13 mouse cellular contexts compared by ENCODE assay signal in the genomic region with DNA sequence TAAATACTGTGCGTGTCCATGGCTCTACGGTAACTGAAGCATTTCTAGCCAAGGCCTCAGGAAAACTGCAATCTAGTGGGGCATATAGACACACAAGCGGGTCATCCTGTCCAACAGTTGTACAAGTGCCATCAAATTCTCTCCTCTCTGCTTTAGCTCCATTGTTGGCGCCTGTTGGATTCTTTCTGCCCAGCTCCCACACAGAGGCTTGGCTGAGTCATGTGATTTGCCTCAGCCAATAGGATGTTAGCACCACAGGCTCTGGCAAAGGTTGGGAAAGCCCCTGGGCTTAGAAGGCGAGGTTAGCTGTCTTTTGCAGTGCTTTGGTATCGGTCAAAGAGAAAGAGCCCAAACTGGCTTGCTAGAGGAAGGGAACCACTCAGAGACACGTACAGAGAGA. TPM values are rescaled to one million over a fixed set of nuclear protein-coding genes. Genes with fewer than 3 reads are reported as not detected.
DNase-seq lines count a peak whose midpoint lies in the region; ATAC-seq and TF ChIP-seq lines count a peak whose summit lies in the region.
"Had no signal": no experiment of that assay in that cellular context is flagged by ENCODE, and none has a peak within 500 bp of the region (broad histone marks: within the 10 kb centered on the region; RNA-seq: fewer than 3 reads in every experiment).

No protein-coding gene starts in this region.

- no peak for TF ChIP-seq CTCF in hindbrain, postnatal 0 days (IDR thresholded peaks at IDR 0.05; ENCODE audit: low read depth)
- TF ChIP-seq CTCF in C2C12 (IDR thresholded peaks at IDR 0.05; ENCODE audit: control insufficient read depth, insufficient read depth, insufficient read length) = no peak

- H3K27me3 ChIP-seq in hindbrain, postnatal 0 days (ENCODE audit: insufficient read depth, low read length) = no peaks in the 10 kb centered on the region
- H3K27me3 ChIP-seq in hindbrain, embryonic 13.5 days = no peaks in the 10 kb centered on the region
- no peaks in the 10 kb centered on the region for H3K27me3 ChIP-seq in C2C12 (ENCODE audit: control insufficient read depth, insufficient read depth, insufficient read length)
- H3K27me3 ChIP-seq: limb, embryonic 13.5 days had no signal

- H3K79me2 ChIP-seq in C2C12 (ENCODE audit: control insufficient read depth, insufficient read depth) = no peaks in the 10 kb centered on the region

- no peaks in the 10 kb centered on the region for H3K79me3 ChIP-seq in C2C12 (ENCODE audit: low read depth)

- WGBS in hindbrain, postnatal 0 days = 69% methylated on average over 7 of the region's 7 CpGs
- 66% methylated on average over 7 of the region's 7 CpGs for WGBS in hindbrain, embryonic 13.5 days

- H3K9ac ChIP-seq in hindbrain, postnatal 0 days (replicated peaks; ENCODE audit: low read length) = no peak overlapping the region
- H3K9ac ChIP-seq in hindbrain, embryonic 13.5 days = no peak overlapping the region
- H3K9ac ChIP-seq: limb, embryonic 13.5 days had no signal

- no peak overlapping the region for H3K4me2 ChIP-seq in hindbrain, postnatal 0 days (ENCODE audit: low read depth, low read length)
- no peak overlapping the region for H3K4me2 ChIP-seq in hindbrain, embryonic 13.5 days
- H3K4me2 ChIP-seq: limb, embryonic 13.5 days had no signal

- DNase-seq in hindbrain, postnatal 0 days (ENCODE audit: low spot score) = peak; percentile 27
- peak; percentile 30 for DNase-seq in 3134 (ENCODE audit: extremely low read depth, insufficient read length, low spot score)
- peak; percentile 70 for DNase-seq in brain, adult 2 months (ENCODE audit: low read depth, low spot score)
- DNase-seq in kidney, adult 9 months = no peak
- no peak for DNase-seq in c-Kit-positive CD71-positive TER-119-positive erythroid progenitor cells, embryonic 14.5 days (ENCODE audit: low spot score)
- DNase-seq in kidney, adult 18-20 months = no peak
- DNase-seq: kidney, postnatal 25 days; thymus, postnatal 25 days had no signal

- no peak overlapping the region for H3K4me3 ChIP-seq in hindbrain, postnatal 0 days (ENCODE audit: low read length)
- no peak overlapping the region for H3K4me3 ChIP-seq in hindbrain, embryonic 13.5 days
- H3K4me3 ChIP-seq in C2C12 (ENCODE audit: insufficient read depth, poor library complexity, severe bottlenecking) = no peak overlapping the region
- H3K4me3 ChIP-seq: limb, embryonic 13.5 days had no signal

- H3ac ChIP-seq in C2C12 (ENCODE audit: control insufficient read depth, insufficient read length, low read depth) = no peak overlapping the region

- H3K27ac ChIP-seq in hindbrain, postnatal 0 days = no peak overlapping the region
- H3K27ac ChIP-seq in hindbrain, embryonic 13.5 days = no peak overlapping the region
- H3K27ac ChIP-seq: limb, embryonic 13.5 days had no signal

- 0 out of 2 replicates have a peak, but pooled peaks have one; percentile 40 for ATAC-seq in hindbrain, postnatal 0 days
- no peak for ATAC-seq in hindbrain, embryonic 13.5 days (ENCODE audit: low FRiP score)

- no peaks in the 10 kb centered on the region for H3K36me3 ChIP-seq in hindbrain, postnatal 0 days (ENCODE audit: insufficient read depth, low read length)
- no peaks in the 10 kb centered on the region for H3K36me3 ChIP-seq in hindbrain, embryonic 13.5 days
- H3K36me3 ChIP-seq in C2C12 (ENCODE audit: control insufficient read depth, insufficient read depth) = no peaks in the 10 kb centered on the region
- H3K36me3 ChIP-seq: limb, embryonic 13.5 days had no signal

- no peaks in the 10 kb centered on the region for H3K9me3 ChIP-seq in hindbrain, postnatal 0 days (ENCODE audit: low read length)
- no peaks in the 10 kb centered on the region for H3K9me3 ChIP-seq in hindbrain, embryonic 13.5 days
- H3K9me3 ChIP-seq: limb, embryonic 13.5 days had no signal

- H3K4me1 ChIP-seq in hindbrain, postnatal 0 days (ENCODE audit: insufficient read depth, low read length) = no peaks in the 10 kb centered on the region
- H3K4me1 ChIP-seq in hindbrain, embryonic 13.5 days (replicated peaks) = no peaks in the 10 kb centered on the region
- H3K4me1 ChIP-seq: limb, embryonic 13.5 days had no signal

TF ChIP-seq in C2C12, 6 proteins besides CTCF, POLR2A, EP300 and RAD21:
- TF ChIP-seq USF1 (IDR thresholded peaks at IDR 0.05; ENCODE audit: low read depth) (peak; percentile 77), MAX (IDR thresholded peaks at IDR 0.05) (no peak)

RNA-seq across cellular contexts. Expression of a gene that starts 42.1 kb away (rescaled TPM):
- 87.2 and 99.4 TPM in 2 replicates for total RNA-seq in hindbrain, postnatal 0 days (2014; rRNA removed)
- polyA plus RNA-seq in hindbrain, postnatal 0 days (2015; fragmentation: Nextera tagmentation; extraction: Ambion mirVana) = 124 and 135 TPM in 2 replicates
- polyA plus RNA-seq in hindbrain, embryonic 13.5 days (2015; fragmentation: Nextera tagmentation; extraction: Ambion mirVana) = 169 and 173 TPM in 2 replicates
- 119 TPM for polyA plus RNA-seq in C2C12 (2012; fragmentation: generic; extraction: Trizol)

RNA-seq across cellular contexts. Expression of a gene that starts 54.1 kb away (rescaled TPM):
- total RNA-seq in hindbrain, postnatal 0 days (2014; rRNA removed) = 10.9 and 38.4 TPM in 2 replicates
- polyA plus RNA-seq in hindbrain, postnatal 0 days (2015; fragmentation: Nextera tagmentation; extraction: Ambion mirVana) = 7.5 and 8.1 TPM in 2 replicates
- 0.69 and 1.3 TPM in 2 replicates for polyA plus RNA-seq in hindbrain, embryonic 13.5 days (2015; fragmentation: Nextera tagmentation; extraction: Ambion mirVana)
- polyA plus RNA-seq in C2C12 (2012; fragmentation: generic; extraction: Trizol) = 0.01 TPM
- total RNA-seq: hematopoietic stem cell, adult 5-6 weeks had no signal
- polyA plus RNA-seq: small intestine, adult 2 months had no signal

Comparison
In these comparisons a context has a peak if more than half of its experiments do, and no peak if none do; other contexts are left out.
1. DNase-seq: peak in hindbrain, postnatal 0 days (single experiment), 3134 (single experiment) and brain, adult 2 months (single experiment); none in kidney, adult 9 months (single experiment), c-Kit-positive CD71-positive TER-119-positive erythroid progenitor cells, embryonic 14.5 days (single experiment) and kidney, adult 18-20 months (single experiment).